Mouse (Mus musculus) layer of hippocampus, postnatal 36 days (tissue): Measurements from ENCODE around the gene Arhgef10l. TPM values are rescaled to one million over a fixed set of nuclear protein-coding genes. Genes with fewer than 3 reads are reported as not detected.

Experiments used
- DNase-seq, 2 experiments: peaks; one replicate each; pipeline ENCODE4 v3.0.0; 2022
- total RNA-seq, 2 experiments: library from RNA; stranded (reverse); gene quantifications; 2 replicates each; pipeline ENCODE4 v1.2.3; 2021

Gene Arhgef10l
- total RNA-seq, 2 experiments from 2014 or later, result 41.7 to 43.9 TPM

DNA sequence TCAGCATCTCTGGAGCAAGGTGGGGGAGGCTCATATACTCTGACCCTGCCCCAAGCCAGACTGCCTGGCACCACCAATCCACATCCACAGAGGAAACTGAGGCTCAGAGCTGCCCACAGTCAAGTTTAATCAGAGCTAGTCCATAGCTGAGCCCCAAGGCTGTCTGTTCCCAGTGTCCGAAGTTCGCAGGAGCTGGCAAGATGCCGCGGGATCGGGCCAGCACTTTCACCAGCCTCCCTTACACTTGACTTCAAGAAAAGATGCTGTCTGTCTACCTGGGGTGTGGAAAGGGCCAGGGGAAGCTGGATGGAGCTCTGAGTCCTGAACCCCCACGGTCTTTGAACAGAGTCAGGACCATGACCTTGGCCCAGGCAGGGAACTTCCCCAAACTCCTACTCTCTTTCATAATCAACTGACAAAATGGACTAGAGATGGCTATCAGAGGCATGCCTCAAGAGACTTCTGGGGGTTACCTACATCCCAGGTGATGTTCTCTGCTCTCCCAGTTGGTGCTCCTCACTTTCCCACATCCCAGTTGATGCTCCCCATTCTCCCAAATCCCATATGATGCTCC lies 34.4 kb downstream of the Arhgef10l start:
- DNase-seq, result no peak

- DNase-seq, result no peak
Observed at GRCm38 (mm10) chr4:140630651-140631241, 35.1 kb downstream of the Arhgef10l start.

- DNase-seq, result no peak
Observed at GRCm38 (mm10) chr4:140630136-140630535, 35.7 kb downstream of the Arhgef10l start.

GRCm38 (mm10) chr4:140628971-140629370 lies 36.8 kb downstream of the Arhgef10l start:
- DNase-seq, result no peak

DNA sequence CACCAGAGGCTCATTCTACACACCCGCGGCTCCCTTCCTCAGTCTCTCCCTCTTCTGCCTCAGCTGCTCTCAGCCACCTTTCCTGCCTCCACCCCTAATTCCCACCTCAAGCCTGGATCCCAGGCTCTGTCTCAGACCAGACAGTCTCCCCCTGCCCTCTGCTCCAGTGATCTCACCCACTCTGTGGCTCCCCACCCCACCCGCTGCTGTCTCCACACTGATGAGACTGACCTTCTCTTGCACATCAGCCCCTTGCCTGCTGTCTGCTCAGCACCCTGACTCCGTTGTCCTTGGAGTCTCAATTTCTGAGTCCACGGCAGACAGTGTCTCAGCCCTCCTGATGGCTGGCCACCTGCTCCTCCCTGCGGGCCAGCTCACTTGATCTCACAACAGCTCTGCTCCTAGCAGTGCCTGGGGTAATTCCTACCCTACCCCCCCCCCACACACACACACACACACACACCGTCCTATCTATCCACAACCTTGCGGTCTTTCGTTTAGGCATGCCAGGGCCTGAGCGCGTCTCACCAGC lies 37.3 kb downstream of the Arhgef10l start:
- DNase-seq, result no peak

- no peak for DNase-seq
Observed at GRCm38 (mm10) chr4:140625651-140626525, 39.9 kb downstream of the Arhgef10l start.

GRCm38 (mm10) chr4:140624468-140625176 lies 41.2 kb downstream of the Arhgef10l start:
- peak; percentile 55 to 78 for DNase-seq

DNA sequence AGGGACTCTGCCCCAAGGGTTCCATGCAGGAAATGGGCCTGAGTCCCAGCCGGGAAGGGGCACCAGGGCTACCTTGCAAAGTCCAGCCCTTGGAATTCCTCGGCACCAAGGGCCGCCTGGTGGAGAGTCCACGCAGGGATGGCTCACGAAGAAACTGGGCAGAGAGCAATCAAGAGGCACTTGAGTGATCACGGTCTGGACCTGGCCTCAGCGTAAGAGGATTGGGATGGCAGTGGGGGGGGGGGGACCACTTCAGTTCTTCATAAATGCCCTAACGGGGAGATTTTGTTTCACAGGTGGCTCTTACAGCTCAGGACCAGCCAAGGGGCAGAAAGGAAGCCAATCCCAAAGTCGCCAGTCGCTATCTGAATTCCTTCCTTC lies 41.7 kb downstream of the Arhgef10l start:
- DNase-seq, result no peak

DNA sequence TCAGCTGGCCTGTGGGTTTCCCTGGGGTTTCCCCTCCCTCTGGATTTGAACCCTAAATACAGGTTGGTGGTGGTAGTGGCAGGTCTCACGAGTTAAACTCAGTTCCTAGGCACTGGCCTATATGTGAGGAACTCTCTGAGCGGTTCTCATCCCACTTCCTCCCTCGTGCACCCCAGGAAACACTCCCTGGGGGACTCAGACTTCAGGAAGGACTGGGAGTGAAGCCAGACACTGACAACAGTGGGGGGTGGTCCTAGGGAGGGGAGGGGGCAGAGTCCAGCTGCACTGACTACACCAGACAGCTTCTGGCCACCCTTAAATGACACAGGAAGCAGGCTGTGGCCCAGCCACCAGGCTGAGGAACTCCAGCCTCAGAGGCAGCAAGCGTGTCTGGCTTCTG lies 43.0 kb downstream of the Arhgef10l start:
- no peak for DNase-seq

- no peak for DNase-seq
Observed at GRCm38 (mm10) chr4:140620496-140620895, 45.3 kb downstream of the Arhgef10l start.

- no peak for DNase-seq
Observed at GRCm38 (mm10) chr4:140617391-140618385, 48.1 kb downstream of the Arhgef10l start.

DNA sequence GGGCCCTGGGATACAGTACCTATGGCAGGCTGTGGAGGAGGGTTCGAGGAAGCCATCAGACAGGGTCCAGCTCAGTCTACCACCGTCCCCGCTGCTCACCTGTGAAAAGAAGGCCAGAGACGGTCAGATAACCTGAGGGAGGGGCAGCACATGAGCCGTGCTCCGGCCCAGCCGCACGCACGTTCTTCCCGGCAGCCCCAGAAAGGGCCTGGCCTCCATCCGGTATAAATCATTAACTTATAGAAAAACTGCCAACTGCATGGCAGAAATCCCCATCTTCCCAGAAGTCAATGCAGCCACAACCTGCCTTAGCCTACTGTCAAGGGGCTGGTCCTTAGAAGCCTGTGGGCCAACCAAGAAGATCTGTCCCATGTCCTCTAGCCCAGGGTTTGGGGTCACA lies 48.9 kb downstream of the Arhgef10l start:
- no peak for DNase-seq

DNA sequence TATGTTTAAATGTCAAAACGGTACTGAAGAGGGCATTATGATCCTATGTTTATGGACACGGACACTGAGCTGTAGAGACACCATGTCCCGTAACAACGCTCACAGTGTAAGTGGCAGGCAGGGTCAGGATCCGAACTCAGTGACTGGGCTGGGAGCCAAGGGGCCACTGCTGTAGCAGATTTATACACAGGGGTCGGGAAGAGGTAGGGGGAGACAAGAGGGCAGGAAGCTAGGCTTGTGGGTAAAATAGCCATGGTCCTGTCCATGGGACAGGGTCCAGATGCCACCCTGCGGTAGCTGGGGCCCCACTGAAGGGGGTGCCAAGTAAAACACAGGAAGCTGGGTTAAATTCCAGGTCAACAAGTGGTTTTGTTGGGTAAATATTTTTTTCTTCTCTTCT lies 49.6 kb downstream of the Arhgef10l start:
- DNase-seq, result no peak

GRCm38 (mm10) chr4:140615771-140616170 lies 50.0 kb downstream of the Arhgef10l start:
- no peak for DNase-seq

- DNase-seq, result no peak
Observed at GRCm38 (mm10) chr4:140614553-140614952, 51.3 kb downstream of the Arhgef10l start.

- no peak for DNase-seq
Observed at GRCm38 (mm10) chr4:140614145-140614544, 51.7 kb downstream of the Arhgef10l start.

- DNase-seq, result no peak
Observed at GRCm38 (mm10) chr4:140610841-140611609, 54.8 kb downstream of the Arhgef10l start.

DNA sequence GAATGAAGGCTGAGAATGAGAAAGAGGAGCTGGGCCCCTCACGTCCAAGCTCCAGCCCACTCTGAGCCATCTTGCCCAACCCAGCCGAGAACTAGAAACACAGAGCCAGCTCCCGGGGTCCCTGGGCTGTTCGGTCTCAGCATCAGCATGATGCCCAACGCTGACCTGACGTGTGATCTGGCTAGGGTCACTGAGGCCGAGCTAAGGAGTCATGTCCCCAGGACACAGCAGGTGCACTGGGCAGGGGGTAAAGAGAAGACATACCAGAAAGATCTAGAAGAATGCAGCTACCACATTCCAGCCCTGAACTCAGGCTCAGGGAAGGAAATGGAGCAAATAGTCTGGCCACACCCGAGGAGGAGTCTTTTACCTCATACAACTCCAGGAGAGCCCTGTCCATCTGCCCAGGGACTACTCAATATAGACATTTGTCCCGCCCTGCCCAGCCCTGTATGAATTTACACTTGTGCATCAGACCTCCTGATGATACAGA lies 57.5 kb downstream of the Arhgef10l start:
- DNase-seq, result no peak

- DNase-seq, result no peak
Observed at GRCm38 (mm10) chr4:140606779-140607178, 59.0 kb downstream of the Arhgef10l start.

GRCm38 (mm10) chr4:140606197-140606596 lies 59.6 kb downstream of the Arhgef10l start:
- DNase-seq, result no peak
